Mouse (Mus musculus): ENCODE results near the gene Cacna1c.

Gene Cacna1c

DNA sequence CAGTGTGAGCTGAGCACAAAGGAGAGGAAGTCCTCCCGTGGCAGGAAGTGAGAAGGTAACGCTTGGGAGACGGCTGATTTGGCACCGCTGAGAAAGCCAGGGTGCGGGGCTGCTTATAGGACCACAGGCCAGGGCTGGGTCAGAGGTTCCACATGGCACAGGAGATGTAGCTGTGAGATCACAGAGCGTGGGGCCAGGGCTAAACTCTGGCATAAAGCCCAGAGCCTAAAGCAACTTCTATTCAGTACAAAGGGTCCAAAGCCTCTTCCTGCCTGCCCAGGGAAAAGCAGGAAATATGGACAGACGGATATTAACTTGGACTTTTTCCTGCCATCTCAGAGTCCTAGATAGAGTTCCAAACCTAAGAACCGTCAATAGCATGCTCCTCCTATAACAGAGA, 107.8 kb downstream of the Cacna1c start:
- DNase-seq = no peak

- DNase-seq = no peak
Observed at GRCm38 (mm10) chr6:119087919-119088318, 108.3 kb downstream of the Cacna1c start.

GRCm38 (mm10) chr6:119085789-119086188, 110.4 kb downstream of the Cacna1c start:
- DNase-seq = no peak

GRCm38 (mm10) chr6:119084532-119084931, 111.7 kb downstream of the Cacna1c start:
- no peak for DNase-seq

- no peak for DNase-seq
Observed at GRCm38 (mm10) chr6:119083559-119083958, 112.7 kb downstream of the Cacna1c start.

- DNase-seq = no peak
Observed at GRCm38 (mm10) chr6:119082662-119083061, 113.6 kb downstream of the Cacna1c start.

DNA sequence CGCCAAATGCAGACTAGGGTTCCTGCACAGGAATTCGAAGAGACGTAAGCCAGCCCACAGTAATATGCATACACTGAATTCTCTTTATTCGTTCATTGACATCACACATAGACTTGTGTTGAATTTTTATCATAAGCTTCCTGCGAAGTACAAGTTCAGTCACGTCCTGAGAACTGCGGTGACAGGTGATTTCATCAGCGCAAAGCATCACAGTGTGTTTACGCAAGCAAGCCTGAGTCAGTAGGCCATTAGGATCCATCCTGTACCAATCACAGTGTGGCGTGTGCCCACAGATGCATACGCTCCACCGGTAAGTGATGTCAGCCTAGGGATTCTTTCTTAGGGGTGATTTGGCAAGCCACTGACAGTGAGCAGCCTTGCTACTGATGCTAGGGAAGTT, 114.6 kb downstream of the Cacna1c start:
- DNase-seq = no peak

- peak; percentile 22 to 36 for DNase-seq
Observed at GRCm38 (mm10) chr6:119079626-119080025, 116.6 kb downstream of the Cacna1c start.

- no peak for DNase-seq
Observed at GRCm38 (mm10) chr6:119078912-119079311, 117.3 kb downstream of the Cacna1c start.

DNA sequence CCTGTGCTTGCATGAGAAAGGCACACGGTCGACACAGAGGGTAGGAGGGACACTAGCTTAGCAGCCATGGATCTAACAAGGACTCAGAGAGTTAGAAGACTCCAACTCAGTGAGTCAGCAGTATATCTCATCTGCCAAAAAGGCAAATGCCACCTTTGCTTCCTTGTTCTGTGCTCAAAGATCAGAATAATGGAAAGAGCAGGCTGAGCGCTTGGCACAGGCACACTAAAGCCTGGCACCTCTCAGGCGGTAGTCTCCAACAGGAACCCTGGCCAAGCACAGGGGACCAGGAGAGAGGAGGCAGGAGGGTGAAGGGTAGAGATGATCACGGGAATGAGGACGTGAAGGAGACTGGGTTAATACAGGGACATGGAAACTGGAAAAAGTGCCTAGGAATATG, 119.0 kb downstream of the Cacna1c start:
- no peak for DNase-seq

- DNase-seq = no peak
Observed at GRCm38 (mm10) chr6:119073419-119074071, 122.7 kb downstream of the Cacna1c start.

DNA sequence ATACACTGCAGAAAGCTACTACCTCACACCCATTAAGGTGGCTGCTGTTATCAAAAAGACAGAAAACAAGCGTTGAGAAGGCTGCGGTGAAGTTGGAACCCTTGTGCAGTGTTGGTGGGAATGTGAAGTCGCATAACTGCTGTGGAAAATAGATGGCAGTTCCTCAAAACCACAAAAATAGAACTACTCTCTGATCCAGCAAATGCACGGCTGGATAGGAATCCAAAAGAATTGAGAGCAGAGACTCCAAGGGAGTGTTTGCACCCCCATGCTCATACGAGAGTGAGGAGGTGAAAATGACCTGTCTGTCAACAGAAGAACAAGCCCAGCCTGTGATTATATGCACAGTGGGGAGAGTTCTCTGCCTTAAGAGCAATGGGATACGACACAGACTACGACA, 123.4 kb downstream of the Cacna1c start:
- no peak for DNase-seq

DNA sequence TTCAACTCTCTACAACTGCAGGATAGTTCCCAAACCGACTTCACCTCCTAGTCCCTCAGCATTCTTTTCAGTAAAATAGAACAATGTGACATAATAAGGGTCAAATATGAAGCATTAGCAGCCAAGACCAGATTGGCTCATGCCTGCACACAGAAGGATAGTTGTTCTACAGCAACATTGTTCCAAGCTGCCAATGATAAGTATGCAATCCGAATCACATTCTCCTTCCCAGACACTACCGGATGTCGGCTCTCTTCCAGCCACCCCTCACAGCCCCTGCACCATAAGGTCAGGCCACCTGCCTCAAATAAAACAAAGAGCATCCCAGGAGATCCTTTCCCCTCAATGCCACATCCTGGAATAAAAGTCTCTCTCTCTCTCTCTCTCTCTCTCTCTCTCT, 125.4 kb downstream of the Cacna1c start:
- no peak for DNase-seq

- no peak for DNase-seq
Observed at GRCm38 (mm10) chr6:119070351-119070750, 125.9 kb downstream of the Cacna1c start.

DNA sequence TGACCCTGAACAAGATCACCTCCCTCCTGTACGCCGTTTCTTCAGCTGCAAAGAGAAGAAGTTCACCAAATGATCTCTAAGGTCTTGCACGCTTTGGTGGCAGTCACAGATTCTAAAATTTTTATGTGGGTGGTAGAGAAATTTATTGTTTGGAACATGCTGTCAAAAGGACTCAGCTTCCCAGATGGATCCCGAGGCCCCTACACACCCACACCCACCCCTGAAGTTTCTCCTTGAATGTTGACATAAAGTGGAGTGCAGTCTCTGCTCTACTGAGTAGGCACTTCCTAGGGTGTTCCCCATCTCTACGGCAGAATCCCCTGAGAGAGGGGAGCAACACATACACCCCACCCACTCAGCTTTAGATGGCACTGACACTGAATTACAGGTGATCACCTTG, 127.1 kb downstream of the Cacna1c start:
- no peak for DNase-seq

- no peak for DNase-seq
Observed at GRCm38 (mm10) chr6:119068650-119069049, 127.6 kb downstream of the Cacna1c start.

GRCm38 (mm10) chr6:119064961-119065360, 131.3 kb downstream of the Cacna1c start:
- DNase-seq = no peak

DNA sequence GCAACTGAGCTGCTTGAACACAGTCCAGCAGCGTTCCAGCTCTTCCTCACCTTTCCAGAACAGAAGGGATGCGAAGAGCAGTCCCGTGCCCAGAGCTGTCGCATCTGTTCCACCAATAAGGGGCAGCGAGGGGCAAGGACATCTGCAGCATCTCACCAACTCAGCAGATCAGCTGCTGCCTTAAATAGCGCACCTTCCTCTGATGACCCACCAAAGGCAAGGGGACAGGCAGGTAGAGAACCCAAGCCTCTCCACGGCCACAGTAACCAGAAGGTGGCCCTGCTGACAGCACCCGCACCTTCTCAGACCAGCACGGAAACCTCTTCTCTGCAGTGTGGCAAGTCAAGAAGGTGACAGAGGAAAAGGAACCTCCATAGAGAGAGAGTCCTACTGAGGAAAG, 131.8 kb downstream of the Cacna1c start:
- no peak for DNase-seq

DNA sequence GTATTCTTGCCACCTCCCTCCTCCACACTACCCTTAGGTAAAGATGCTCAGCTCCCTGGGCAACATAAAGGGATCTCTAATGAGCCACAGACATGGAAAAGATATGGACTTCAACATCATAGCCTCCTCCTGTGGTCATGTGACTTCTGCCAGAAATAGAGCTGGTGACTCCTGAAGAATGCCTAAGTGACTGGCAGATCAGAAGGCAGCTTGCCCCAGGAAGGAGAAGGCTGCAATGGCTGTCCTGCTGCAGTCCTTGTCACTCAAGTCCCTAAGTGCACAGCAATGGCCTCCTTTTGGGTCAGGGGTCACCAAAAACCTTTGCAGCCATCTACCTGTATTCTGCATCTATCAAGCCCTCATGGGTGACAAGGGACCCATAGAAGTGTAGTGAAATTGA, 133.5 kb downstream of the Cacna1c start:
- DNase-seq = no peak

GRCm38 (mm10) chr6:119058896-119059295, 137.3 kb downstream of the Cacna1c start:
- no peak for DNase-seq

DNA sequence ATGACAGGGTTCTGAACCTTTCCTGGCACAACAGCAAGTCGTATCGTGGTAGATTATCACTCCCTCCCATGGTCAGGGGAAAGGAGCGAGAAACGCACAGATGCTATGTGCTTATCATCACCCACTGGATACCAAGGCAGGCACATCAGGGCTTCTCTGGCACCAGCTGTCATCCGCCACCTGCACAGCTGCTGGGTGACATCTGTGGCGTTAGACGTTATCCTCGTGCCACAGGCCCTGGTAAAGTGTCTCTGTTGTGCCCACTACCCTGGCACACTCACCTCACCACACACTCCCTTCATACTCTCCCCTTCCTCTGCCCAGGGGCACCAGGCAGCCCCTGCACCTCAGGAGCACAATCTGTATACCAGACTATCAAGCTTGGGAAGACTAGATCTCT, 137.8 kb downstream of the Cacna1c start:
- no peak for DNase-seq

DNA sequence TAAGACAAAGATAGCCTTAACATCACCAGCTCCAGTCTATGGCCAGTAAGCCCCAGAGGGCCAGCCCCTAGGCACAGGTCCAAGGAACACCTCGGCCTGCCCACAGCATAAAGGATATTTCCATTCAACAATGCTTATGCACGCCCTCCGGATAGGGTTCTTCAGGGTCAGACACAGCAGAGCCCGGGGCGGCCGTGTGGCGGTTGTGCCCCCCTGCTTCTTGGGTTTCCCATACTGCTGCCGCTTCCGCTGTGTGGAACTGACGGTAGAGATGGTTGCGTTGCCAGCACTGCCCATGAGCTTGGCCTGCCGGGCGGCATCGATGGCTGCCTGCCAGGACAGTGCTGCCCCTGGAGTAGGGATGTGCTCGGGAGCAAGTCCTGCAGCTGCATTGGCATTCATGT, 139.1 kb downstream of the Cacna1c start:
- DNase-seq = no peak

GRCm38 (mm10) chr6:119052801-119053200, 143.4 kb downstream of the Cacna1c start:
- DNase-seq = peak; percentile 50 to 63

GRCm38 (mm10) chr6:119052366-119052765, 143.9 kb downstream of the Cacna1c start:
- peak in 1 of 2 experiments; percentile 11 for DNase-seq

DNA sequence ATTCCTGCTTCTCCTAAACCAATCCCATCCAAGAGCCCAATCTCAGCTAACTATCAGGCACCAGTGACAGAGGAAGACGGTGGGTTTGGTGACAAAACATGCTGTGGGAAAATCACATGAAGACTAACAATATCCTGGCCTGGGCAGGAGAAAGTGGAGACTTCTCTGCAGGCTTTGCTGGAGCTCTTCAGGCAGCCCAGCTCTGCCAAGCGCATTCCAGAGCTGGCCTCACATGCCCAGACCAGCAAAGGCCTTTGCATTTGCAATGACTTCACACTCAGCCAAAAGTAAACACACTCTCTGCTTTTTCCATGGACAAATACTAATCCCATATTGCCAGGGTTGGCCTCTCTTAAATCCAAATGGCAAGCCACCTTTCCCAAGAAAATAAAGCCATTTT, 144.5 kb downstream of the Cacna1c start:
- no peak for DNase-seq
